Mouse (Mus musculus) cerebellum, adult 2 months (tissue): Measurements from ENCODE around the gene Bad.

Source experiments
- CTCF ChIP-seq: fragments of 200-500 bp; IDR thresholded peaks from 2 replicates; pipeline ENCODE4 v1.5.1; 2011; ENCODE audit warnings: low read depth, mild to moderate bottlenecking, control low read depth, low read length, moderate library complexity, borderline replicate concordance; ENCODE audit not compliant: insufficient read depth
- POLR2A ChIP-seq: fragments of 200-500 bp; IDR thresholded peaks from 2 replicates; pipeline ENCODE4 v1.6.1; 2011; ENCODE audit warnings: low read length, control low read depth, borderline replicate concordance; ENCODE audit not compliant: insufficient read depth

DNA sequence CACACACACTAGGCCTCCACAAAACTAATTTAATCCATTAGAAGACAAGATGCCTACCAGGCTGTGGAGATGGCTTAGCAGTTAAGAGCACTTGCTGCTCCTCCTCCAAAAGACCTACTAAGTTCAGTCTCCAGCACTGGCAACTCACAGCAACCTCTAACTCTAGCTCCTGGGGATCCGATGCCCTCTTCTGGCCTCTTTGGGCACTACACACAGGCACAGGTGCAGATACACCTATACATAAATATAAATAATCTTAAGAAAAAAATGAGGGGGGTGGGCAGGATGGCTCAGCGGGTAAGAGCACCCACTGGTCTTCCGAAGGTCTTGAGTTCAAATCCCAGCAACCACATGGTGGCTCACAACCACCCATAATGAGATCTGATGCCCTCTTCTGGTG lies 5.4 kb upstream of the Bad start:
- TF ChIP-seq CTCF (no peak), POLR2A (no peak)
